Mouse (Mus musculus): ENCODE measurements around the gene Usp12.
A peak's percentile ranks its signal among the peaks of the same experiment; 100 is the strongest.

Gene Usp12

DNA sequence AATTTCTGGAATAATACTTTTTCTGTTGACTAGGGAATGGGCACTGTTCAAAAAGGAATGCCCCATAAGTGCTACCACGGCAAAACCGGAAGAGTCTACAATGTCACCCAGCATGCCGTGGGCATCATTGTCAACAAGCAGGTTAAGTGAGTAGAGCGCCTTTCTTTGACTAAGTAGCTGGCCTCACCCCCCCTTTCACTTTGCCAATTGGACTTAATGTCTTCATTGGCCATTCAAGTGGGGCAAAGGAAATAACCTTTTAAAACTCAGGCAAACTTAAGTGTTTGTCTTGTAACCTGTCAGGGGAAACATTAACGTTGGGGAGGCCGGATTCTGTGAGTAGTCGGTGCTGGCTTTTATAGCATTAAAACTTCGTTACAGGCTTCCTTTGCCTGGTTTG, 40.2 kb upstream of the Usp12 start:
- H3K36me3 ChIP-seq (ENCODE audit: insufficient read depth, low read length) = peaks cover 66% of the 10 kb centered on the region
- peaks cover 72% of the 10 kb centered on the region for H3K4me1 ChIP-seq (replicated peaks; ENCODE audit: low read depth, low read length)
- no peaks in the 10 kb centered on the region for H3K27me3 ChIP-seq (ENCODE audit: insufficient read depth, low read length)
- H3K4me3 ChIP-seq (replicated peaks; ENCODE audit: low read length) = peak overlapping the region; percentile 100
- no peak for TF ChIP-seq NANOG (IDR thresholded peaks at IDR 0.05; ENCODE audit: borderline replicate concordance, low read length)
- no peak for TF ChIP-seq CTCF (conservative IDR thresholded peaks at IDR 0.05; ENCODE audit: low read length)
- TF ChIP-seq POU5F1 (IDR thresholded peaks at IDR 0.05; ENCODE audit: borderline replicate concordance, low read length) = no peak
- no peaks in the 10 kb centered on the region for H3K9me3 ChIP-seq (ENCODE audit: low read length)

DNA sequence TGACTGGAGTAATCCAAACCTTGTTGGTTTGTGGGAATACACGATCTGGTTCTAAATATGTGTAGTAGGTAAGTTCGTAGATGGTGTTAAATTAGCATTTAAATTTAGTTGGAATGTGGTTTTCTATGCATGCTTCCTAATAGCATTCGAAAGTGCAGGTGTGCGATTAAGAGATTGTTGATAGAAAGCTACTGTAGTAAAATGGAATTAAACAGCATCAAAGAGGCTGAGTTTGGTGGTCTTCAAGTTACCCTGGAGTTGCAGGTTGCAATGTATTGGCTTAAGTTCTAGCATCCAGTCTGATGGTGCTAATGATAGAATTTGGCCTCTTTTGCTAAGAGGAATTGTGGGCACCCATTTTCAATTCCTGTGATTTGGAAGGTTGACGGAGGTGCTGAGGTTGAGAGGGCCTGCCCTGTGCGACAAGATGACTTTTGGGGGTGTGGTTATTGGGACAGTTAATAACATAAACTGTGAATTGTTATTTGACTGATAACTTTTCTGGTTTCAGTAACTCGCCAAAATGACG, 38.9 kb upstream of the Usp12 start:
- H3K36me3 ChIP-seq (ENCODE audit: insufficient read depth, low read length) = peaks cover 54% of the 10 kb centered on the region
- no peaks in the 10 kb centered on the region for H3K9me3 ChIP-seq (ENCODE audit: low read length)
- peak overlapping the region; percentile 100 for H3K4me3 ChIP-seq (replicated peaks; ENCODE audit: low read length)

DNA sequence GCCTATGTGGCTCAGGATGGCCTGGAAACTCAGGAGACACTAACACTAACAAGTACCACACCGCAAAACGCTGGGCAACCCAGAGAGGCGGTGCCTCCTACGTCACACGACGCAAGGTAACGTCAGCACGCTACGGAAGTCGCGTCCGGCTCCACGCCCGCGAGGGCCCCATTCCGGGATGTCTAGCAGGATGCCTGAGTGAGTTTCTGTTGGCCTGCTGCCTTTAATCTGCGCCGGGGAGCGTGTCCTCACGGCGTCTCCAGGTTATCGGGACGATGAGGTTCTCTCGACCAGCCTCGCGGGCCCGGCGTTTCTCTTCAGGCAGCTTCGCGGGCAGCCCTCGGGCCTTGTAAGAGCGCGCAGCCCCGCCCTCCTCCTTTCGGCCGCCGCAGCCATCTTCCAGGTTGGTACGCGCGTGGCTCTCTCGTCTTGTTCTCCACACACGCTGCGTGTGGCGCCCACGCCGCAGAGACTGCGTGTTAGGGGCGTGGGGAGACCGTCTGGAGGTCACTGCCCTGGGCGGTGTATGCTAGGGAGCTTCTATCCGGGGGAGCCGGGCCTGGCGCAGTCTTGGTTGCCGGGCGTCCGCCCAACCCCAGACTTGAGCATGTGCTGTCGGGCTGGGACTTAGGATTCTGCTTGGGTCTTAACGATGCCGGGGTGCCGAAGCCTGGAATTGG, 38.1 kb upstream of the Usp12 start, which contains the start of gene Rpl21:
Gene Rpl21, plus strand, starts transcription at position 122 of the 680 bp plus-strand sequence.
- no peaks in the 10 kb centered on the region for H3K9me3 ChIP-seq (ENCODE audit: low read length)
- no peaks in the 10 kb centered on the region for H3K27me3 ChIP-seq (ENCODE audit: insufficient read depth, low read length)
- peaks cover 45% of the 10 kb centered on the region for H3K36me3 ChIP-seq (ENCODE audit: insufficient read depth, low read length)
- TF ChIP-seq POU5F1 (IDR thresholded peaks at IDR 0.05; ENCODE audit: borderline replicate concordance, low read length) = no peak
- TF ChIP-seq CTCF (conservative IDR thresholded peaks at IDR 0.05; ENCODE audit: low read length) = no peak
- no peak for TF ChIP-seq NANOG (IDR thresholded peaks at IDR 0.05; ENCODE audit: borderline replicate concordance, low read length)
- H3K4me1 ChIP-seq (replicated peaks; ENCODE audit: low read depth, low read length) = peaks cover 68% of the 10 kb centered on the region
- H3K4me3 ChIP-seq (replicated peaks; ENCODE audit: low read length) = peak within 1 kb of the TSS; percentile 100

More for the DNA sequence above, 38.9 kb upstream of the Usp12 start:
- TF ChIP-seq CTCF (conservative IDR thresholded peaks at IDR 0.05; ENCODE audit: low read length) = no peak
- no peak for TF ChIP-seq NANOG (IDR thresholded peaks at IDR 0.05; ENCODE audit: borderline replicate concordance, low read length)
- no peak for TF ChIP-seq POU5F1 (IDR thresholded peaks at IDR 0.05; ENCODE audit: borderline replicate concordance, low read length)
- Histone ChIP-seq H3K27me3 (ENCODE audit: insufficient read depth, low read length) (no peaks in the 10 kb centered on the region), H3K4me1 (replicated peaks; ENCODE audit: low read depth, low read length) (peaks cover 72% of the 10 kb centered on the region)

DNA sequence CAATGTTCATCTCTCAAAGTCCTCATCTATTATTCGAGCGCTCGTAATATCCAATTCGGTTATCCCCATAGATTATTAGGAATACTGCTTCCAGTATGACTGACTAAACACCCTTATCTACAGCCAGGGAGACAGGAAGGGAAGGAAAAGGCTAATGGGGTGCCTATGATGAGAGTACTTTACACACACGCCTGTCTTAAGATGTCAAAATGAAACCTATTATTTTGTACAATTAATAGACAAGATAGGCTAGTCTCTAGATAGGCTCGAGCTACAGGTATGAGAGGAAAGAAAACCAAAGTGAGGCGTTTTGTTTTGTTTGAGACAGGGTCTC, 37.6 kb upstream of the Usp12 start:
- H3K4me3 ChIP-seq (replicated peaks; ENCODE audit: low read length) = peak overlapping the region; percentile 100
- peaks cover 40% of the 10 kb centered on the region for H3K36me3 ChIP-seq (ENCODE audit: insufficient read depth, low read length)

DNA sequence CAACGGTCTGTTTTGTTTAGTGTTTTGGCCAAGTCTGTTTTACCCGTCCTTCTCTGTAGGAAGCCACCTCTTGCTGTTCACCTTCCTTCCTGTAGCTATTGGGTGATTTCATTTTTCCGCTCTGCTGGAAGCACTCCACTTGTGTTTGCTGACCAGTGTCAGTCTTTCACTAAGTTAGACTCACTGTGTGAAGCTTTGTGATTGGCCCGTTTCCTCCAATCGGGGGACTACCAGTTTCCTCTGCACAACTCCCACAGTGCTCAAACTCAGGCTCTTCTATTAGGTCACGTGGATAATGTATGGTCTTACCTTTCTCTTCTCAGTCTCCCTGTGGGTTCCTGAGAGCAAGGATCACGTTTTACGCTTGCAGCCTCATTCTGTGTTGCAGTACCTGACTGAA, 34.7 kb upstream of the Usp12 start:
- no peaks in the 10 kb centered on the region for H3K27me3 ChIP-seq (ENCODE audit: insufficient read depth, low read length)
- H3K4me3 ChIP-seq (replicated peaks; ENCODE audit: low read length) = peak overlapping the region; percentile 41
- peaks cover 12% of the 10 kb centered on the region for H3K36me3 ChIP-seq (ENCODE audit: insufficient read depth, low read length)
- no peaks in the 10 kb centered on the region for H3K9me3 ChIP-seq (ENCODE audit: low read length)
- peaks cover 56% of the 10 kb centered on the region for H3K4me1 ChIP-seq (replicated peaks; ENCODE audit: low read depth, low read length)
- TF ChIP-seq NANOG (IDR thresholded peaks at IDR 0.05; ENCODE audit: borderline replicate concordance, low read length) (no peak), CTCF (conservative IDR thresholded peaks at IDR 0.05; ENCODE audit: low read length) (no peak), POU5F1 (IDR thresholded peaks at IDR 0.05; ENCODE audit: borderline replicate concordance, low read length) (no peak)

More for the DNA sequence above, 37.6 kb upstream of the Usp12 start:
- Histone ChIP-seq H3K4me1 (replicated peaks; ENCODE audit: low read depth, low read length) (peaks cover 65% of the 10 kb centered on the region), H3K9me3 (ENCODE audit: low read length) (no peaks in the 10 kb centered on the region), H3K27me3 (ENCODE audit: insufficient read depth, low read length) (no peaks in the 10 kb centered on the region)
- TF ChIP-seq POU5F1 (IDR thresholded peaks at IDR 0.05; ENCODE audit: borderline replicate concordance, low read length) (no peak), NANOG (IDR thresholded peaks at IDR 0.05; ENCODE audit: borderline replicate concordance, low read length) (no peak), CTCF (conservative IDR thresholded peaks at IDR 0.05; ENCODE audit: low read length) (no peak)

DNA sequence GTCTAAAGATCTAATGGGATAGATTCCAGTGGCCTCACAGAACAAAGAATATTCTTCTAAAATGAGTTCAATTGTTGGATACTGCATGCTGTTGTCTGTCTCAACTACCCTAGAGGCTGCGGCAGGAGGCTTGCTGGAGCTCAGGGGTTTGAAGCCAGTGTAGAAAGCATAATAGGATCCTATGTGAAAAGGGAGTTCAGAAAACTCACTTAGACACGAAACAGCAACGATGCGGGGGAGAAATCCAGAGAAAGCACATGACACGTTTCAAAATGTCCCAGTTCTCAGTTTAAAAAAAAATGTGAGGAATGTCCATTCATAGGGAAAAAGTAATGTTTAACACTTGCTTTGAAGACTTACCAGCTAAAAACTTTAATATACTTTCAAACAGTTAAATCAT, 28.2 kb upstream of the Usp12 start:
- H3K27me3 ChIP-seq (ENCODE audit: insufficient read depth, low read length) = no peaks in the 10 kb centered on the region
- H3K4me3 ChIP-seq (replicated peaks; ENCODE audit: low read length) = no peak overlapping the region
- no peak for TF ChIP-seq POU5F1 (IDR thresholded peaks at IDR 0.05; ENCODE audit: borderline replicate concordance, low read length)
- peaks cover 41% of the 10 kb centered on the region for H3K4me1 ChIP-seq (replicated peaks; ENCODE audit: low read depth, low read length)
- H3K36me3 ChIP-seq (ENCODE audit: insufficient read depth, low read length) = no peaks in the 10 kb centered on the region
- no peaks in the 10 kb centered on the region for H3K9me3 ChIP-seq (ENCODE audit: low read length)

DNA sequence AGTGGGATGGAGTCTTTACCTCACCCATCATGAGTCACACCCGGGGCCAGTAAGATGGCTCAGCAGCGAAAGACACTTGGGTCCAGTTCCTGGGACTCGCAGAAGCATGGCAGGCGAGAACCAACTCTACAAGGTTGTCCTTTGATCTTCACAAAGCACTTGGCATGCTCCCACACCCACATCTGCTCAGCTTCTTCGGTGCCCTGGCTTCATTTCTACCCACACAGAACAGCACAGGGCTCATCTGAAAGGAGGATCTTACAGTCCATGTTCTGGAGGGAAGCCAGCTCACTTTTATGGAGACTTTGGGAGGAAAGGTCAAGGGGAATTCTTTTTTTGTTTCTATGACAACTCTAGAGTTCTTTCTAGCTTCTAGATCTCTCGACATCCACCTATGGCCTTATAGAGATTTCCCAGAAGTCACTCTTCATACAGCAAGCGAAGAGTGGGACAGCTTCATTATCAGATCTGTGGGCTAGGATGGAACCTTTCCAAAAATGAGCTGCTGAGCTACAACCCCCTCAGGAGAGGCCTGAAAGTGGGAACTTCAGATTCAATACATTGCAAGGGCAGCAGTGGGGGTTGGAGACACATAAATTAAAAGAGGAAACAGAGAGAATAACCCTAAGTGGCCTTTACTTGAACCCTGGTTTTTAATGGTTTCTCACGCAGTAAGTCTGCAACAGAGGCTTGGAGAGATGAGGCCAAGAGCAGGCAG, 24.3 kb upstream of the Usp12 start:
- Histone ChIP-seq H3K9me3 (ENCODE audit: low read length) (0 out of 2 replicates have a peak, but pooled peaks cover 3% of the 10 kb centered on the region), H3K4me3 (replicated peaks; ENCODE audit: low read length) (no peak overlapping the region), H3K27me3 (ENCODE audit: insufficient read depth, low read length) (no peaks in the 10 kb centered on the region), H3K36me3 (ENCODE audit: insufficient read depth, low read length) (no peaks in the 10 kb centered on the region), H3K4me1 (replicated peaks; ENCODE audit: low read depth, low read length) (peaks cover 15% of the 10 kb centered on the region)
- TF ChIP-seq POU5F1 (IDR thresholded peaks at IDR 0.05; ENCODE audit: borderline replicate concordance, low read length) (no peak), NANOG (IDR thresholded peaks at IDR 0.05; ENCODE audit: borderline replicate concordance, low read length) (no peak), CTCF (conservative IDR thresholded peaks at IDR 0.05; ENCODE audit: low read length) (no peak)

DNA sequence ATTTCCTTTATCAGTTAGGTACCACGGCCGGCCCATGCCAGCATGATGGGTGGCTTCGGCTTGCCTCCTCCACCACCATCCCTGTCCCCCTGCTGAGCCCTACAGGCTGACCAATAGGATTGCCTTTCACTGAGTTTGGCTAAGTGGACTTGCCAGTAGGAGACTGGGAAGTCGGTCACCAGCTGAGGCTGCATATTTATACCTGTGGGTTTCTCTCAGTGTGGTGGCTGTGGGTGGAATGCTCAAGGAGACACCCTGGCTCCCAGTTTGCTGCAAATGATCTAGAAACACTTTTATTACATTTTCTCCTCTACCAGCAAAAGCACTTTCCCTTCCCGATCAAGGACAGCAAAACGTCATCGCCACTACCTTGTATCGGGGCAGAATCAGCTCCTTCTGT, 22.8 kb upstream of the Usp12 start:
- Histone ChIP-seq H3K27me3 (ENCODE audit: insufficient read depth, low read length) (no peaks in the 10 kb centered on the region), H3K4me1 (replicated peaks; ENCODE audit: low read depth, low read length) (peaks cover 12% of the 10 kb centered on the region), H3K4me3 (replicated peaks; ENCODE audit: low read length) (no peak overlapping the region), H3K36me3 (ENCODE audit: insufficient read depth, low read length) (no peaks in the 10 kb centered on the region), H3K9me3 (ENCODE audit: low read length) (0 out of 2 replicates have a peak, but pooled peaks cover 3% of the 10 kb centered on the region)
- TF ChIP-seq NANOG (IDR thresholded peaks at IDR 0.05; ENCODE audit: borderline replicate concordance, low read length) = no peak
